Mouse (Mus musculus) kidney, postnatal 10 days (tissue): ENCODE measurements around the gene Cotl1.
A peak's percentile ranks its signal among the peaks of the same experiment; 100 is the strongest.
"Not testable (repeated sequence)": the region's sequence is repeated elsewhere in the genome, so short reads cannot be mapped to it uniquely, and the experiment has no call there.

Experiments used
- DNase-seq: peaks from one replicate; pipeline ENCODE4 v3.0.0; 2021; ENCODE audit warnings: mixed read lengths

Cotl1 gene

DNA sequence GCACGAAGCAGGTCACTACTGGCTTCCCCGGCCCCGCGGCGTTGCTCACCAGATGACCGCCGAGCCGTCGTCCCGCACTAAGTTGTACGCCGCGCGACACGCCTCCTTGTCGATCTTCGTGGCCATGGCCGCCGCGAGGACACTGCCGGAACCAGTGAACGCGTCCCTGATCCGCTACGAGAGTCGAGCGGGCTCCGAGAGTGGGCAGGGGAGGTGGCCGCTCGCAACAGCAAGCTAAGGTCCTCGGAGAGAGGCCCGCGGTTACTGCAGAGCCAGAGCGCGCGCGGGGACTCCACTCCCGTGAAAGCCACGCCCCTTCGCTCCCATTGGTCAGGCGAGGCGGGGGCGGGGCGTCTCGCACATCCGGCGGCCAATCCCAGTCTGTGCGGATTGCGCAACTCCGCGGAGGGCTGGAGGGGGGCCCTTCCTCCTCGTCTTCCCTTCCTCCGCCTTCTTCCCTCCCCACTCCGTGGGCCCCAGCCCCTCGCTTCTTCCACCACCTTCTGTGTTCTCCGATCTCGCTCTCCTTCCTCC lies at the start of gene Cotl1:
TSS of gene Cotl1 (minus strand) at position 270 of the 534 bp plus-strand sequence.
- peak; percentile 100 for DNase-seq

DNA sequence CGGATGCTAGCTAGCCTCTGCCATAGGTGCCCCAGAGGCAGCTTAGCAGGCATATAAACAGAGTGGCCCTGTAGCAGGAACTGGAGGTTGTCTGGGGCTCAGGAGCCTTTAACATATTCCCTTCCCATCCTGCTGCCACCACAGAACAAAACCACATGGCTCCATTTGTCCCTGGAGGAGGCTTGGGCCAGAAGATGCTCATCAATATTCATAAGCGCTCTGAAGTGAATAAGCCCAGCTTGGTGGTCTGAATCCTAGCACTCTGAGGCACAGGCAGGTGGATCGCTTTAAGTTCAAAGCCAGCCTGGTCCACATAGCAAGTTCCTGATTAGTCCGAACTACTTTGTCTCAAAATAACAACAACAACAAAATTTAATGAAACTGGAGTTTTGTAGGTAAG lies 47.7 kb upstream of the Cotl1 start:
- DNase-seq: no peak

DNA sequence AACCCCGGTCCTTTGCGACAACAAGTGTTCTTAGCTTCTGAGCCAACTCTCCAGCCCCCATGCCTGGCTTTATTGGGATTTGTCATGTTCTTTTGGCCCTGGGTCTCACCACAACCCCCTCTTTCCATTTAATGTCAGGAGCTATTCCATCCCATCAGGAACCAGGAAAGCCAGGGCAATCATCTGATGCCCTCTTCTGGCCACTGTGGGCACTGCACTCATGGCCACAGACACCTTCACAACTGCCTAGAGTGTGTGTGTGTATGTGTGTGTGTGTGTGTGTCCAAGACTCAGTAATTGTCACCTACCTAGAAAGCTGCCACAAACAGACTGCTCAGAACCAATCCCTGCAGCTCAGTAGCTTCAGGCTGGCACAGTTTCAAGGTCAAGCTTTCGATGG lies 46.8 kb upstream of the Cotl1 start:
- DNase-seq: peak; percentile 76

DNA sequence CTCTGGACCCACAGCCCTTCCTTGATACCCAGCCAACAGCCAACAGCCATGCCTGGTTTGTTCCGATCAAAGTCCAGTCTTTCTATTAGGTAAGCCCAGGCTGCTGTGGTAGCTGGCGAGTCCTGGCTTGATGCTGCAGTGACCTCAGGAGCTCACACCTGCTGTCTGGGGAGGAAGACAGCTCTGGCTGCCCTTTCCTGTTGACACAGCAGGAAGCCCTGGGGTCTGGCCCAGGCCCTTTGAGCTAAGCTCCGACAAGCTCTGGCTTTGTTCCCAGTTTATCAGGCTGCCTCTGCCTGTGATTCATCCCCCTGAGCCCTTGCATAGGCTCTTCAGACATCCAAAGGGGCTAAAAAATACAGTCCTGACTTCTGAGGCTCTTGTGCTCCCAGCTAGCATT lies 45.3 kb upstream of the Cotl1 start:
- peak; percentile 85 for DNase-seq

DNA sequence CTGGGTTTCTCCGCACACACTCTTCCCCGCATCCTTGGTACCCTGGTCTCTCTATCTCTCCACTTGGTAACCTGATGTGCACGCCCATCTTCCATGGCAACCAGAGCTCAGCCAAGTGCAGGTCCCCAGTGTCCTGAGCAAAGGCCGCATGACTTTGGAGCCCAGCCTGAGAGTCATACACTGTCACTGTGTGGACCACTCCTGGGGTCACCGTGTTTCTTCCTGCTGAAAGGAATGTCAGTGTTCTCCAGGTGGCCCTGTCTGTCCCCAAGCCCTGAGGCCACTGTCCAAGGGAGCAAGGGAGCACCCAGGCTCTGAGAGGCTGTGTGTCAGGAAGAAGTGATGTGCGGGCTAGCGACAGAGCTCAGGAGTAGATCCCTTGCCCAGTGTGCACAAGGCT lies 42.9 kb upstream of the Cotl1 start:
- no peak for DNase-seq

DNA sequence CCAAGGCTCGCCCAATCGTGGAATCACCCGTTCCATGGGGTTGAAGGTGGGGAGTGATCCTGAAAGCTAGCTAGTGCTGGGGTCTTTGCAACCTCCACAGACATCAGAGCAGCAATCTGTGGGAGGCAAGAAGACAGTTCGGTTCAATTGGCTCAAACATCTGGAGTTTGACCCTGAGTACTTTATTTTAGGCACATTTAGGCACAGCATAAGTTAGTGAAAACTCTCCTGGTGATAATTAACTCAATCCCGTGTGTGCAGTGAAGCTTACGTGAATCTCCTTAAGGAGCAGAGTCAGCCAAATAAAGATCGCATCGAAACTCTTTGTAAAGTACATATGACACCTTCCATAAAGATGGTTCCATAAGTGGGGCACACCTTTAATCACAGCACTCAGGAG lies 41.6 kb upstream of the Cotl1 start:
- no peak for DNase-seq

DNA sequence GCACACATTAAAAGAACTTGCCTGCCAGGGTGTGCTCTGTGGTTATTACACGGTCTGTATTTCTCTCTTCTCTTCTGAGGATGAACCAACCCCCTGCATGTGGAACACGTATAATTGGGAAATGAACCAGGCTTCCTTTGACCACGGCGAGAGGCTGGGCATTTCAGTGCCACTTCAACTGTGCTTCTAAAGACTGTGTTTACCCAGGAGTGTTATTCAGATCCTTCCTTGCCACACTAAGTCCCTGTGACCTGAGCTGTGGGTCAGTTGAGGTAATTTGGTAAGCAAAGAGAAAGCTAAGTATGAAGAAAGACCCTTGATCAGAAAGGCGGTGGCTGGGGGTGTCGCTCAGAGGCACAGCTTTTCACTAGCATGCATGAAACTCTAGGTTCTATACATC lies 41.0 kb upstream of the Cotl1 start:
- DNase-seq: no peak

DNA sequence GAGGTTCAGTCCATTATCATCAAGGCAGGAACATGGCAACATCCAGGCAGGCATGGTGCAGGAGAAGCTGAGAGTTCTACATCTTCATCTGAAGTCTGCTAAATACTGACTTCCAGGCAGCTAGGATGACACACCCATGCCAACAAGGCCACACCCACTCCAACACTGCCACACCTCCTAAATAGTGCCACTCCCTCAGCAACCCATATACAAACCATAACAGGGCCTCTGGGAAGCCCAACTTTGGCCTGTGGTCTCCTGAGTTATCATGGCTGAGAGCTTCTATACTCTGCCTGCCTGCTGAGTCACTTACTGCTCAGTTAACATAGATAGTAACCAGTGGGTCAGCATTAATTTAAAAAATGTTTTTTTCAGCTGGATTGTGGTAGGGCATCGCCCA lies 32.8 kb upstream of the Cotl1 start:
- DNase-seq: no peak

DNA sequence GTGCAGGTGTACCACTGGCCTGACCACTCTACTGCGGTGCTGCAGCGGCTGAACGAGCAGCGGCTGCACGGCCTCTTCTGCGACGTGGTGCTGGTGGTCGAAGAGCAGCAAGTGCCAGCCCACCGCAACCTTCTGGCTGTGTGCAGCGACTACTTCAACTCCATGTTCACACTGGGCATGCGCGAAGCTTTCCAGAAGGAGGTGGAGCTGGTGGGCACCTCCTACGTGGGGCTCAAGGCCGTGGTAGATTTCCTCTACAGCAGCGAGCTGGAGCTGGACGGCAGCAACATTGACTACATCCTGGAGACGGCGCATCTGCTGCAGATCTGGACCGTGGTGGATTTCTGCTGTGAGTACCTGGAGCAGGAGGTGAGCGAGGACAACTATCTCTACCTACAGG lies 29.3 kb upstream of the Cotl1 start:
- no peak for DNase-seq

DNA sequence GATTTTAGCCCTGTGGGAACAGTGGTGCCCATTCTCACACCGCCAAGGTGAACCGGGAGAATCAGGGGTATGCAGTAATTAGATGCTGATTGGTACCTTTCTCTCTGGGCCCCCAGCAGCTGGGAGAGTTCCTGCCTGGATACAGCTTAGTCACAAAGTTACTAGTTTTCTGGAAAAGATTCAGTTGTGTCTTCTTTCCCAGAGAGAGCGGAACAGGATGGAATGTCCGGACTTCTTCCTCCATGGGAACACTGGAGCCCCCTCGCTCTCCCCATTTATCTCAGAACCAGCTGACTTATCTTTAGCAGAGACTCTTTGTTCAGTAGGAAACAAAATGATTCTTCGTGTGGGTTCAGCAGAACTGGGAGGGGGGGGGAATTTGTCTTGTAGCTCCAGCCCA lies 22.4 kb upstream of the Cotl1 start:
- DNase-seq: peak; percentile 45

DNA sequence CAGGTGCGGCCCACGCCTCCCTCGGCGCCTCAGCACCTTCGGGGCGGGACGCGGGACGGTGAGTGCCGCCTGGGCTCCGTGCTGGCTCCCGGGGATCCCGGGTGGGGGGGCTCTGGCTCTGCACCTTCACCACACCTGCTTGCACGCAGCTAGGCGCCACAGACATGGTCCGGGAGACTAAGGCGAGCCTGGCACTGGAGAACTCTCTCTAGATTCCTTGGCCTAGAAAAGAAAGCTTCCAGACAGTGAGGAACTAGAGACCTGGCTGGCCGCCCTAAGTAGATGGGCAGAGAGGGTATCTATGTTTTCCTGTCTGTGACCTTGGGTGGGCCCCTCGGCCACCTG lies 22.0 kb upstream of the Cotl1 start:
- DNase-seq: no peak

DNA sequence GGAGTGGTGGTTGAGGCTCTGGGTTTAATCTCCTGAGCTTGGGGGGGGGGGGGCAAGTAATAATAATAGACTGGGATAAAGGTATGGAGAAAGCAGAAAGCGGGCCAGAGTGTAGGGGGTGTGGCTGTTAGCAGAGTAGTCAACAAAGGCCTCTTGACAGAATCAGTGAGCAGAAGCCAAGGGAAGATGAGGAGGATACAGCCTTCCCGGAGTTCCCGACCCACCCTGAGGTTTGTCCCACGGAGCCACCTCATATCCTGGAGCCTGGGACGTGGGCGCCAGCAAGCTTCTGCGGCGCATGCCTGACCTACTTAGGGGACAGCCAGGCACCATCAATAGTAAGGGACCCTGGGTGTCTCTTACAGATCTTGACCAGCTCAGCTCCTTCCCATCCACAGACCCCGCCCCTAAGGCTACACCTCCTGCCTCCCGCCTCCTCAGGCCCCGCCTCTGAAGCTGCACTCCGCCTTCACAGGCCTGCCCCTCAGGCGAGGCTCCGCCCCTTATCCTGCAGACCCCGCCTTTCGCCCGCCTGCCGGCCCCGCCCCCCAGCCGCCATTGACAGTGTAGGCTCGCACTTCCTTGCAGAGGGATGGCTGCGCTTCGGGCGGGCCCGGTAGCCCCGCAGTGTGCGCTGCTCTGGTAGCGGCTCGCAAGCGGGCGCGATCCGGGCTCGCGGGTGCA lies 21.5 kb upstream of the Cotl1 start, which contains the start of gene Klhl36:
TSS of gene Klhl36 (plus strand) at position 561 of the 684 bp plus-strand sequence.
- peak; percentile 99 for DNase-seq

DNA sequence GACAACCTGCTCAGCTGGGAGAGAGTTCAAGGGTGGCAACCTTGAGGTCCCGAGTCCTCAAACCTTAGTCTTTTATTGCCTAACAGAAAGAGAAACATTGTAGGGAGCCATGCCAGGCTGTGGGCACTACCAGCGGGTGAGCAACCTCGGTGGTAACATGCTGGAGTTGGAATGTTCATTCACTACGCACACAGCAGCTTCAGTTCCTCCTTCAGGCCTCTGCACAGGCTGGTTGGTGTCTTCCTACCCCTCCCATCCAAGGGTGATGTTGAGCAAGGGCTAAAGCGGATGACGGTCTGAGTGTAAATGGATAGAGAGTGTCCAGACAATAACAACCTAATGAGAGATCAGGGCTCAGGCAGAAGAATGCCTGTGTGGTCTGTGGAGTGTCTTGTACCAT lies 17.4 kb upstream of the Cotl1 start:
- DNase-seq: no peak

DNA sequence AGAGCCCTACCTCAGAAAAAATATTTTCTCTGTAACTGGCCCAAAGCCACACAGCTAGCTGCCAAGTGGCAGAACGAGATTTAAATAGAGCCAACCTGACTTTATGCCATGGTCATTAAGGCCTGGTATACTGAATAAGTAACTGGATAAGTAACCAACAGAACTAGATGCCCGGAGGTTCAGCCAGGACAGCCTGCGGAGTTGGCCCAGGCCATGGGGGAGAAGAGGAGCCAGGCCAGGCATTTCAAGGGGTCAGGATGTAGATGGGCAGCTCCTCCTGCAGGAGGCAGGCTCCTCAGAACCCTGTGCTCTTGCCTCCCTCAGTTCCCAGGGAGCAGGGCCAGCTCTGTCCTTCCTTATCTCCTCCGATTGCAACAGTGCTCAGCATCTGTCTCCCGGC lies 15.3 kb upstream of the Cotl1 start:
- DNase-seq: peak; percentile 36

DNA sequence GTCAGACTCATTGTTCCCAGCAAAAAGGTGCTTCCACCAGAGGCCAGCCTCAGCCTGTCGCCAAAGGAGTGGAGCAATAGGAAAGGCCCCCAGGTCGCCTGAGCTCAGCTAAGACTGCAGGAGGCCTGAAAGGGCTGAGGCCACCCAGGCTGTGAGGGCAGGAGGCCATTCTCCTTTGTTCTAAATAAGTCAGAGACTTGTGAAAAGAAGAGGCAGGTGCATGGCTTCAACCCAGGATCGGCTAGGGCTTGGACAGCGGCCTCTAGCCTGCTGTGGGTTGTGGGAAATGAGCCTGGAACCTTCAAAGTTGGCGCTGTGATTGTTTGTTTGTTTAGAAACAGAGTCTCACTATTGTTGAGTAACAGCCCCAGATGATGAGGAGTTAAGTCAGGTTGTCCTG lies 13.7 kb upstream of the Cotl1 start:
- no peak for DNase-seq

DNA sequence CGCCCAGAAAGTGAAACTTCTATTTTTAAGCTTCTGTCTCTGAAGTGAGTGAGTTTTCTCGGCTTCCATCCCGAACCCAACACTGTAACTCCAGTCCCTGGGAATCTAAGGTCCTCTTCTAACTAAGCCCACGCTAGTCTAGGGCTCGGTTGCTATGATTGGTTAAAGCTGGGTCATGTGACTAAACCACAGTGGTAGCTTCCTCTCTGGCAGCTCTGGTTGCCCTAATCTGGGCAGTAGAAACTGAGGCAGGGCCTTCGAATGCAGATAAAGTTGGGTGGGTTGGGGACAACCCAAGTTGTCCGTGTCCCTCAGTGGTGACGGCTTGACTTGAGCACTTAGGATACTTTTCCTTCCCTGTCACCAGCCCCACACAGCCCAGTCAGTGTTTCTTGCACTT lies 13.2 kb upstream of the Cotl1 start:
- DNase-seq: no peak

DNA sequence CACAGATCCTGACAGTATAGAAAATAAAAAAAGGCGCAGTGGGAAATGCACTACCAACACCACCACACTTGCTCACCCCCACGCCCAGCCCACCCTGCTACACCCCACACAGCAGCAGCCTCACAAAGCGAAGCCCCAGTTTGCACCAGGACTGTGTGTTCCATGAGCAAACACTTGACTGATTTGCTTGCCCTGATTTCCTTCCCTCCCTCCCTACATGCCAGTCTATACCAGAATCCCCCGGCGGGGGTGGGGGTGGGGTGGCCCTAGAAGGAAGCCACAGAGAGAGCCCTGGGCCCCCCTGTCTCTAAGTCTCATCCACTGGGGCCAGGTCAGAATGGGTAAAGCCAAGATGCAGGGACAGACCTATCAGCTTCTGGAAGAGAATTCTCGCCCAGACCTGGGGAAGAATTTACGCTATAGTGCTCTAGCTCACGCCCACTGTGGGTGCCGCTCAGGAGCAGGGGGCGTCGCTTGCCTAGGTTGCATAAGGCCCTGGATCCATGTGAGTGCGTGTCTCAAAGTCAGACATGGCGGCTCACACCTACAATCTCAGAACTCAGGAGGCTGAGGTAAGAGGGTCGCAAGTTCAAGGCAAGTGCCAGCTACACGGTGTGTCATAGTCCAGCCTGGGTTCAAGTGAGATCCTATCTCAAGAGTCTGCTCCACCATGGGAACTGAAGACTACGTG lies 7.0 kb upstream of the Cotl1 start:
- no peak for DNase-seq

DNA sequence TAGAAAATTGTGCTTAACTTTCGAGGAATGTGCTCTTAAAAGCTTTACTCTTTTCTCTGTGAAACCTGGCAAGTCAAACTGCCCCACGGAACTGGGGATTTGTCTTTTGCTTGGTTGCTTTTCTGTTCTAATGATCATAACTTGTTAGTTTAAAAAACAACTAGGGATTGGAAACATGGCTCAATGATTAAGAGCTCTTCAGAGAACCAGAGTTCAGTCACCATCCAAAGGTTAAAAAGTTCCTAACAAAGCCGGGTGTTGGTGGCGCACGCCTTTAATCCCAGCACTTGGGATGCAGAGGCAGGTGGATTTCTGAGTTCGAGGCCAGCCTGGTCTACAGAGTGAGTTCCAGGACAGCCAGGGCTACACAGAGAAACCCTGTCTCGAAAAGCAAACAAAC lies 5.4 kb upstream of the Cotl1 start:
- not testable (repeated sequence) for DNase-seq

DNA sequence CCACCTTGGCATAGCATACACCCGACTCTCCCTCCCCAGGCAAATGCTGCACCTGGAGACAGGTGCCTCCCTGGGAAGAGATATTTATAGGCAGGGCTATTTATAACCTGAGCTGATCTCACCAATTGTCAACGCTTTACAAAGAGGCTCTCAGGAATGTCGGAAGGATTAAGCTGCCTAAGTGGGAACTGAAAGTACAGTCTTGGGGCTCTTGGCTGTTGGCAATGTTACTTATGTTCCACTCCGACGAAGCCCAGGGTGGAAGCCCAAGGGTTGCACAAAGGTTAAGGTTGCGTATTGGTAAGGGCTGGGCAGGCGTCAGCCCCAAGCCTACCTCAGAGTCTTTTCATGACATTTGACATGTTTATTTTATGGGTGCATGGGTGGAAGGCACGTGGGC lies 4.2 kb upstream of the Cotl1 start:
- DNase-seq: no peak

DNA sequence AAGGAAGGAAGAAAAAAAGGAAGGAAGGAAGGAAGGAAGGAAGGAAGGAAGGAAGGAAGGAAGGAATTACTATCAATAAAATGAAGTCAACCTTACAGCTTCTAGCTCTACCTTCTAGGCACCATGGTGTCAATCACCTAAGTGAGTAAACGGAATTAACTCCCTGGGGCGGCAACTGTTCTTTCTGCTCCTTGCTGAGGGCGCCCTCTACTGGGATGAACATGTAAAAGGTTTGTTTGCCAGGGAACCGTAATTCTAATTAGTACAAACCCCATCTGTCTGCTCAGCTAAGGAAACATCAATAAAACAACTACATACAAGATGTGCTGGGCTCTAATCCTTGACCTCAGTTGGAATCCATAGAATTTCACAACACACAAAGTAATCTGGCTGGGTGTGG lies 3.1 kb upstream of the Cotl1 start:
- DNase-seq: peak; percentile 90

DNA sequence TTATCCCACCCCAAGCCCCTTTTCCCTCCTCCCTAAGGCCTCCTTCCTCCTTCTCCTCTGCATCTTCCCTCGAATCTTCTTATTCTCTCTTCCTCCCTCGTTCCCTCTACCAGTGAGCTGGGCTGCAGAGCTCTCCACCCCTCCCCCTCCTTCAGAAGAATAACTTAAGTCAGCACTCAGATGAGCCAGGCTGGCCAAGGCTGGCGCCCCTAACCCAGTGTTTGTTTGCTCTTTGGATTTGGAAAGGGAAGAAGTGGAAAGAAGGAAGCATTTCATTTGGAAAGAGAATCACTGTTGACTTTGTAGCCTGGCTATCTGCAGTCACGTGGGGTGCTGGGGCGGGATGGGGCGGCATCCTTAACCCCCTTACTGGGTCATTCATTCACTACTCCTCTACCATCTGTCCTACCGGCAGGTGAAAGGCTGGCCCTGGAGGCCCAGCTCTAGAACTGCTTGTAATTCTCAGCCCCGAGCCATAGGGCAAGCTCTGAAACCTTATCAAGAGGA lies 614 bp upstream of the Cotl1 start:
- peak; percentile 75 for DNase-seq

DNA sequence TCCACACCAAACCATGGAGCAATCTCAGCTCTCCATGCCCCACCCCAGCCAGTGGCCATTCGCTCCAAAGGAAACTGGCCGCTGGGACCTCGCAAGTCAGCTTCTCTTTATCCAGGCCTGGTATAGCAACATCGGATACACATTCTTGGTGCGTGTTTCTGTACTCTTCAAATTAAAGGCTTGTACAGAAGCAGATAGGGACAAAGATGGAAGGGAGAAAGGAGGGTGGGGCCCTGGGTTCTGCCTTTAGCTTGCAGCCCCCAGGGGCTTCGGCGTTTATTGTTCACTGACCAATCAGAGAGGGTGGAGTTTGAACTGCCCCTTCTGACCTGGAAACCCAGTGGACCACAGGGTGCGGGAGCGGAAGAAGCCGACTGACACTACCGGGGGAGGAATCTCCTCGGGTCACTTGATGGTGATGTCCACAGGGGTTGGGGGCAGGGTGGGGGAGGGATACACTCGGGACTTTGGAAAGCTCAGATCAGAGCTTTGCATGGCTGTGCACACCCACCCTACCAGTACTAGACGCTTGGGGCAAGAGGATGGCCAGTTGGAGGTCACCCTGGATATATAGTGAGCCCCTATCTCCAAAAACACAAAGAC lies 824 bp downstream of the Cotl1 start:
- peak; percentile 69 for DNase-seq

DNA sequence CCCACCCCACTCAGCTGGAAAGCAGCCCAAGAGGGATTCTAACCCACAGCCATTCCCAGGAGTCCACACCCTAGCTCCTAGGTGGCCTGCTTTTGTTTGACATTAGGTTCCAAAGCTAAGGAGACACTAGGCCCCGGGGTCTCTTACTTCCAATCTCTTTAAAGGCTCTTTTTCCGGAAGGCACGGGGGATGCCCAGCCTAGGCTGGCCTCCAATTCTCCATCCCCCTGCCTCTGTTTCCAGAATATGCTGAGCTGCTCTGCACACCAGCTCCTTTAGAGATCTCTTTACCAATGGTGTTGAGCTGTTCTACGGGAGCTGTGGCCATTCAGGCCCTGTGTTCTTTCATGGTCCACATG lies 1.4 kb downstream of the Cotl1 start:
- DNase-seq: no peak
